Mouse (Mus musculus) lung, postnatal 10 days (tissue): Measurements from ENCODE around the gene Ddx43.
A peak's percentile ranks its signal among the peaks of the same experiment; 100 is the strongest.

Experiments
- DNase-seq: peaks from one replicate; pipeline ENCODE4 v3.0.0; 2021

The Ddx43 gene

GRCm38 (mm10) chr9:78374397-78374796 lies 21.2 kb upstream of the Ddx43 start:
- DNase-seq: no peak

- DNase-seq: no peak
These were observed 20.6 kb upstream of the Ddx43 start for GRCm38 (mm10) chr9:78374885-78375389.

GRCm38 (mm10) chr9:78375486-78375885 lies 20.1 kb upstream of the Ddx43 start:
- DNase-seq: no peak

GRCm38 (mm10) chr9:78377546-78377945 lies 18.0 kb upstream of the Ddx43 start:
- DNase-seq: no peak

- DNase-seq: peak; percentile 17
These were observed 17.3 kb upstream of the Ddx43 start, which contains the start of gene Ooep for GRCm38 (mm10) chr9:78378113-78378785. TSS of gene Ooep (minus strand) at chr9:78378725.

- DNase-seq: peak; percentile 19
These were observed 9.7 kb upstream of the Ddx43 start for GRCm38 (mm10) chr9:78385893-78386292.

GRCm38 (mm10) chr9:78386947-78387346 lies 8.6 kb upstream of the Ddx43 start:
- DNase-seq: no peak

- DNase-seq: no peak
These were observed 5.6 kb upstream of the Ddx43 start for GRCm38 (mm10) chr9:78389981-78390380.

GRCm38 (mm10) chr9:78393741-78394140 lies 1.8 kb upstream of the Ddx43 start:
- no peak for DNase-seq

- no peak for DNase-seq
These were observed 975 bp upstream of the Ddx43 start for GRCm38 (mm10) chr9:78394602-78395001.

- DNase-seq: no peak
These were observed 340 bp upstream of the Ddx43 start for GRCm38 (mm10) chr9:78395244-78395629.

GRCm38 (mm10) chr9:78396517-78396916 lies 940 bp downstream of the Ddx43 start:
- no peak for DNase-seq

- no peak for DNase-seq
These were observed 5.0 kb downstream of the Ddx43 start for GRCm38 (mm10) chr9:78400570-78400969.

GRCm38 (mm10) chr9:78401596-78401995 lies 6.0 kb downstream of the Ddx43 start:
- no peak for DNase-seq

- peak; percentile 13 for DNase-seq
These were observed 31.8 kb downstream of the Ddx43 start for GRCm38 (mm10) chr9:78427362-78427781.

- no peak for DNase-seq
These were observed 32.6 kb downstream of the Ddx43 start for GRCm38 (mm10) chr9:78428185-78428584.

- no peak for DNase-seq
These were observed 33.4 kb downstream of the Ddx43 start for GRCm38 (mm10) chr9:78428870-78429432.

- DNase-seq: no peak
These were observed 34.0 kb downstream of the Ddx43 start for GRCm38 (mm10) chr9:78429551-78429950.

GRCm38 (mm10) chr9:78430486-78430885 lies 34.9 kb downstream of the Ddx43 start:
- no peak for DNase-seq

GRCm38 (mm10) chr9:78432471-78432870 lies 36.9 kb downstream of the Ddx43 start:
- no peak for DNase-seq

- DNase-seq: no peak
These were observed 43.8 kb downstream of the Ddx43 start for GRCm38 (mm10) chr9:78439426-78439825.

- no peak for DNase-seq
These were observed 46.6 kb downstream of the Ddx43 start for GRCm38 (mm10) chr9:78442237-78442578.

- peak; percentile 77 for DNase-seq
These were observed 47.2 kb downstream of the Ddx43 start, which contains the start of gene Cgas for GRCm38 (mm10) chr9:78442579-78443392. TSS of gene Cgas (minus strand) at chr9:78443237.

GRCm38 (mm10) chr9:78447606-78447972 lies 52.0 kb downstream of the Ddx43 start:
- no peak for DNase-seq
